Mouse (Mus musculus) lung, postnatal 14 days (tissue): ENCODE measurements around the gene B4galt7.
"Not testable (repeated sequence)": the region's sequence is repeated elsewhere in the genome, so short reads cannot be mapped to it uniquely, and the experiment has no call there.

ENCODE experiments used
- DNase-seq: peaks from one replicate; pipeline ENCODE4 v3.0.0; 2021

The B4galt7 gene

DNA sequence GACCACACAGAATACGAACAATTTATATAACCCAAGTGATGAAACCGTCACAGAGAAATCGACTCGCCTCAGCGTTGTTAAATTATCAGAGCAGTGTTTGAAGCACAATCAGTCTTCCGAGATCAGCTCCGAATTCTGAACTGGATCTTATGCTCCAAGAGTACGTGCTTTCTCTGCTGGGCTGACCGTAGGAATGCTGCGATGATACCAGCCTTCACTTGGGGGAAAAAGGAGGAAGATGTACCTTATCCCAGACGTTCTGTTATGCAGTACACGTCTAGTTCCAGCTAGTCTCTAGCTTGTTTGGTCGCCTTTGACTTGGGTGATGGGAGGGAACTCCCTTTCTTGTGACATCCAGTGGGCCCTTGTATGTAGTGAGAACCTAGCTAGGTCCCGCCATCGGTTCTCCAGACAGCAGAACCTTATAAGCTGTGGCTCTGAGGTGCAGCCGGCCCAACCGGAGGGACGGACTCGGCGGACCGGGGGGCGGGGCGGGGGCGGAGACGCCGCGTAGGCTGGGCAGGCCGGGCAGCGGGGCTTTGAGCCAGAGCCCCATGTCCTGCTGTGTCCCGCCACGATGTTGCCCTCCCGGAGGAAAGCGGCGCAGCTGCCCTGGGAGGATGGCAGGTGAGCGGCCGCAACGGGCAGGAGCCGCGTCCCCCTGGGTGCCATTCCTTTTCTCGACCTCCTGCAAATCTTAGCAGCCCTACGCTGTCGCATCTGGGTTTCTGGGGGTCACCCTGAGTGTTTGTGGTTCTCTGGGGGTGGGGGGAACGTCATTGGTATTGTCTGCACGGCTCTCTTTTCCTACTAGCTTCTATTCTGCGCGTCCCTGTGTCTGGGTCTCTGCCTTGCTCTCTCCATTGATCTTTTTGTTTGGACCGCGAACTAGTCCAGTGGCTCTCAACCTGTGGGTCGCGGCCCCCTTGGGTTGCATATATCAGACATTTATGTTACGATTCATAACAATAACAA lies at the start of gene B4galt7:
TSS of gene B4galt7 (plus strand) at position 331 of the 975 bp plus-strand sequence.
- peak; percentile 88 for DNase-seq

- no peak for DNase-seq
These were observed 43.8 kb upstream of the B4galt7 start for GRCm38 (mm10) chr13:55555921-55556320.

DNA sequence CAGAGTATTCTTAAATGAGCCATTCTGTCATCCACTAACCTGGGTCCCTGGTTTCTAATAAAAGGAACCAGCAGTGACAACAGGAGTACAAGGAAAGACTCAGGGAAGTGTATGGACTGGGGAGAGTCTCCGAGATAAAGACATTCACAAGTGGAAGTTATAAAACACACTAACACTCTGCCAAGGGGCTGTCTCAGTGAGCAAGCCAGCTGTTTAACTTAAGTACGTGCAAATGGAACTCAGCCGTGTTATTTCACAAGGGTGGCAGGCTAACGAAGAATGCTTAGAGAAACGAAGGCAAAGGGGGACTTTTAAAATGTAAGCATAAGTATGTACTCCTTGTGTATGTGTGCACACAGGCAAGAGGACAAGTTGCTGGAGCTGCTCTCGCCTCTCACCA lies 42.2 kb upstream of the B4galt7 start:
- peak; percentile 33 for DNase-seq

GRCm38 (mm10) chr13:55563266-55563879 lies 36.3 kb upstream of the B4galt7 start:
- DNase-seq, result no peak

GRCm38 (mm10) chr13:55567001-55567400 lies 32.7 kb upstream of the B4galt7 start:
- DNase-seq, result no peak

- DNase-seq, result no peak
These were observed 31.7 kb upstream of the B4galt7 start for GRCm38 (mm10) chr13:55567949-55568348.

GRCm38 (mm10) chr13:55568524-55568923 lies 31.2 kb upstream of the B4galt7 start:
- not testable (repeated sequence) for DNase-seq

GRCm38 (mm10) chr13:55569726-55570285 lies 29.9 kb upstream of the B4galt7 start:
- peak; percentile 34 for DNase-seq

GRCm38 (mm10) chr13:55570286-55570973 lies 29.3 kb upstream of the B4galt7 start:
- peak; percentile 39 for DNase-seq

- DNase-seq, result peak; percentile 96
These were observed 28.5 kb upstream of the B4galt7 start, which contains the start of gene Fam193b for GRCm38 (mm10) chr13:55571027-55571751. Gene Fam193b, minus strand, starts transcription at chr13:55571120.

DNA sequence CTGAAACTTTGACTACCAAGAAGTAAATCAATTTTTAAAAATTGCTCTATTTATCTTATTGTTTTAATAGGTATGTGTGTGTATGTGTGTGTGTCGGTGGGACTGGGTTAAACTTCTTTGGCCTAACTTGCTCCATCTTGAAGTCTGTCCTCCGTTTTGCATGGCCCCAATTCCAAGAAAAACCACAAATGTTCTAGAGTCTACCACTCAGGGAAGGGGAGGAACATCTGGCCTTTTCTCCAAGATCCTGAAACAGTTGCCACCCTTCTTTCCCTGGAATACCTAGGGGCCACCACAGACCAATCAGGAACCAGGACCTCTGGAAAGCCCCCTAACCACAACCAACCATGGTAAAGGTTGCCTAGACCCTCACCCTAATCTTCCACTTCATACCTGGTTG lies 27.7 kb upstream of the B4galt7 start:
- DNase-seq, result no peak

DNA sequence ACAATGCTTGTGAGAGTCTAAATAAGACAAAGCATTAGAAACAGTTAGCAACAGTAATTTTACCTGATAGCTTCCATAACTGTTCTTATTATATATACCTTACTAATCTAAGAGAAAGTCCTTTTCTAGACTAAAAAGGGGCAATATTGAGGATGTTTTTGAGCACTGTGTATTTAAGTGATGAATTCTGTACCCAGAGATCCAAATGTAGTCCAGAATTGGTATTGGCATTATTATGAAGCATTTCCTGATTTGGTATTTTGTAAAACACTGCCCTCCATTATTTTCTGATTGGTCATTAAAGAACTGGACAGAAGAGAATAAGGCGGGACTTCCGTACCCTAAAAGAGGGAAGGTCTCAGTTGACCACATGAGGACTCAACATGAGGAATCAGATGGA lies 26.3 kb upstream of the B4galt7 start, which contains the start of gene Tmed9:
TSS of gene Tmed9 (plus strand) at position 301 of the 400 bp plus-strand sequence.
- no peak for DNase-seq

- DNase-seq, result no peak
These were observed 25.4 kb upstream of the B4galt7 start for GRCm38 (mm10) chr13:55574321-55574720.

GRCm38 (mm10) chr13:55575932-55576331 lies 23.8 kb upstream of the B4galt7 start:
- DNase-seq, result no peak

GRCm38 (mm10) chr13:55576872-55577271 lies 22.8 kb upstream of the B4galt7 start:
- not testable (repeated sequence) for DNase-seq

GRCm38 (mm10) chr13:55578086-55578485 lies 21.6 kb upstream of the B4galt7 start:
- no peak for DNase-seq

DNA sequence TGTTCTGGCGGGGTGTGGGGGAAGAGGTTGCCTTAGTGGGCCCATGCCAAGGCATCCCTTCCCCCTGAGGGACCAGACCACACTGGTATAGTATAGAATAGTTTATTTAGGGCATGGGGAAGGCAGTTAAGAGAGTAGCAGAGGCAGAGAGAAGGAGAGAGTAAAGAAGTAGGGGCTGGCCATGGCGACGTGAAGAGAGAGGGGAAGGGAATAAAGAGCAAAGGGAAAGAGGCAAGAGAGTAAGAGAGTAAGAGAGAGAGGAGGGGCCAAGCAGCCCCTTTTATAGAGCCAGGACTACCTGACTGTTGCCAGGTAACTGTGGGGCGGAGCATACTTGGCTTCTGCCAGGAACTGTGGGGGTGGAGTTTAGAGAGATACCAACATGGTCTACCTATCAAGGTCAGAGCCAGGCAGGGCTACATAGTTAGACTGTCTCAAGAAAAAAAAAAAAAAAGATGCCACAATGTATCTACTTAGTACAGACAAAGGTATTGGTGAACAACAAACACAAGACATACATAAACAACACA lies 7.7 kb upstream of the B4galt7 start:
- no peak for DNase-seq

GRCm38 (mm10) chr13:55592512-55593253 lies 7.0 kb upstream of the B4galt7 start:
- DNase-seq, result peak; percentile 96

DNA sequence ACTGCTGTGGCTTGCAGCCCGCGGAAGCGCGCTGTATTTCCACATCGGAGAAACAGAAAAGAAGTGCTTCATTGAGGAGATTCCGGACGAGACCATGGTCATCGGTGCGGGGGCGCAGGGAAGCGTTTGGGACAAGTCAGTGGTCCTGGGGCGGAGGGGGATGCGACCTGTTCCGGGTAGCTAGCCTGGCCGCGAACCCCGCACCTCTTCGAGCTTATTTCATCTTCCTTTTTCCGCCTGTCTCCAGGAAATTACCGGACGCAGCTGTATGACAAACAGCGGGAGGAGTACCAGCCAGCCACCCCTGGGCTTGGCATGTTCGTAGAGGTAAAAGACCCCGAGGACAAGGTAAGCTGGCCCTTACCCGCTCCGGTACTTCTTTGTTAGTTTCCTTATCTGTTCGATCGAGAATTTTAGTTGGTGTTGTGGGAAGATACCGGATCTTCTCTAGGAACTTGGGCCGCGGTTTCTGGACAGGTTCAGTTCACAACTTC lies 6.4 kb upstream of the B4galt7 start:
- DNase-seq, result no peak

- DNase-seq, result no peak
These were observed 4.3 kb upstream of the B4galt7 start for GRCm38 (mm10) chr13:55595375-55595774.

- no peak for DNase-seq
These were observed 2.9 kb upstream of the B4galt7 start for GRCm38 (mm10) chr13:55596802-55597201.
